Mouse (Mus musculus) hindbrain, embryonic 15.5 days (tissue): ENCODE results near the gene 2610021A01Rik. TPM values are rescaled to one million over a fixed set of nuclear protein-coding genes. Genes with fewer than 3 reads are reported as not detected.
"Not testable (repeated sequence)": the region's sequence is repeated elsewhere in the genome, so short reads cannot be mapped to it uniquely, and the experiment has no call there.

Source experiments
- ATAC-seq: fragments of 200-750 bp; cut with Nextera tagmentation; 2 replicates; pipeline ENCODE4 v1.8.0; 2017; ENCODE audit warnings: low read depth, moderate number of reproducible peaks, moderate TSS enrichment; ENCODE audit not compliant: low FRiP score
- H3K27ac ChIP-seq: fragments of 300-500 bp; sonication (generic); replicated peaks from 2 replicates; pipeline ENCODE4 v1.5.1; 2015; ENCODE audit warnings: mild to moderate bottlenecking, inconsistent platforms
- H3K27me3 ChIP-seq: fragments of 300-500 bp; sonication (generic); 2 replicates; pipeline ENCODE4 v1.6.1; 2015; ENCODE audit warnings: control low read depth, inconsistent platforms
- H3K36me3 ChIP-seq: fragments of 300-500 bp; sonication (generic); 2 replicates; pipeline ENCODE4 v1.6.1; 2015; ENCODE audit warnings: control low read depth, inconsistent platforms
- H3K4me1 ChIP-seq: fragments of 300-500 bp; sonication (generic); replicated peaks from 2 replicates; pipeline ENCODE4 v1.6.1; 2015; ENCODE audit warnings: control low read depth, inconsistent platforms
- H3K4me2 ChIP-seq: fragments of 300-500 bp; sonication (generic); 2 replicates; pipeline ENCODE4 v1.6.1; 2015; ENCODE audit warnings: moderate library complexity, mild to moderate bottlenecking, inconsistent platforms
- H3K4me3 ChIP-seq: fragments of 300-500 bp; sonication (generic); 2 replicates; pipeline ENCODE4 v1.5.1; 2015; ENCODE audit warnings: mild to moderate bottlenecking, inconsistent platforms
- H3K9ac ChIP-seq: fragments of 300-500 bp; sonication (generic); 2 replicates; pipeline ENCODE4 v1.6.1; 2015; ENCODE audit warnings: inconsistent platforms
- H3K9me3 ChIP-seq: fragments of 300-500 bp; sonication (generic); 2 replicates; pipeline ENCODE4 v1.6.1; 2016; ENCODE audit warnings: control low read depth, inconsistent platforms
- WGBS: fragments of 180-500 bp; shearing (Covaris S2); methylation state at CpG from one replicate; pipeline ENCODE4 v1.1.7; 2015; 5-methylcytosine and 5-hydroxymethylcytosine counted together
- polyA plus RNA-seq: library from polyadenylated mRNA; unstranded; fragments of >200 nt; fragmentation: Nextera tagmentation; extraction: Ambion mirVana; gene quantifications from 2 replicates; pipeline ENCODE4 v1.2.1, GENCODE M21; 2015

Gene 2610021A01Rik
- polyA plus RNA-seq, 1 experiment from 2014 or later, result 13.5 TPM

DNA sequence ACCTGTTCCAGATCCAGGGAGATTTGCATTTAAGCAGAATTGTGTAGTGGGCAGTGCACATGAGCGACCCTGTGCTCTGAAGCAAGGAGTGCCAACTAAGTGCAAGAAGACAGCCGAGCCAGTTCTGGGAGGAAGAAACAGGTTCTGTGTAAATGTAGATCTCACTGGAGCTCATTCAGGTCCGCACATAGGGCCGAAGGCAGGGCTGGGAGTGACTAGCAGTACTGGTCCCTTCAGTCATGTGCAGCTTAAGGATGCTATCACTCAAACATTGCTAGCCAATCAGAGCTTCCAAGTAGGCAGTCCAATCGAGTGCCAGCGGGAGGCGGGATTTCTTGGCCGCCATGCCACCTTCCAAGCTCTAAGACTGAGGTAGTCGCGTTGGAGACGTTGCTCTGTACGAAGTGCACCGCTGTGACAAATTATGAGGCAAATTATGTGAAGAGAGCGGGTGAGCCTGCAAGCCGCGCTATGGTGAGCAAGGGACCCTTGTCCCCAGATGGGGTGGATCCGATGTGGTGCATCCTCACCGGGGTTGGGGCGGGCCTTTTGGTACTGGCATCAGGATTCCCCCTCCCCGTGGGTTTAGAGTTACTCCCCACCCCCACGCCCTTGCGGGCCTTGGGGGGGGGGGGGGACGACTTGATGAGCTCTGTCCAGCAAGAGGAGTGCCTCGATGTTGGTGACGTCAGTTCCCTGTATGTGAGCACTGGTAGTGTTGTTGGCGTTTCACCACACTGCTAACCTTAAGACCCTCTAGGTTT, 34.4 kb downstream of the 2610021A01Rik start:
- Histone ChIP-seq H3K4me1 (peaks cover 13% of the 10 kb centered on the region), H3K4me3 (peak overlapping the region; percentile 82), H3K36me3 (peaks cover 38% of the 10 kb centered on the region), H3K9me3 (peaks cover 14% of the 10 kb centered on the region; the same call in 1 of the 2 replicates), H3K4me2 (peak overlapping the region; percentile 85), H3K9ac (peak overlapping the region; percentile 92), H3K27me3 (no peaks in the 10 kb centered on the region), H3K27ac (peak overlapping the region; percentile 97)
- WGBS, result under 1% methylated on average over 25 of the region's 26 CpGs
- peak; percentile 98 for ATAC-seq

DNA sequence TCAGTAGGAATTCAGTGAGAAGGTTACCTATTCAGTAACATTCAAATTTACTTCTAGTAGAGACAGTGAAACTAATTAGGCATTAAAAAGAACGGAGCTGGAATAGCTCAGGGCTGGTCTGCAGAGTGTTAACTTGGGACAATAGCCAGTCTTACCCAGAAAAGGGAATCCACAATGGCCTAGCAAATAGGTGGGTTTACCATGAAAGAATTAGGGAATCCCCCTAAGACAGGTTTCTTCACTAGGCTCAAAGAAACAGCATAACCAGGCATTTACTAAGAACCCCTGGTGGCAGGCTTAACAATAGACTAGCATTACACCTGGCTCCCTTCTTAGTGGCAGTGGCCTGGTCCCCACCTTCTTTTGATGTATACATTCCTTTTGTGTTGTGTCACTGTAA, 75.3 kb downstream of the 2610021A01Rik start:
- H3K27ac ChIP-seq, H3K9me3 ChIP-seq, ATAC-seq, H3K36me3 ChIP-seq, H3K4me2 ChIP-seq, H3K4me1 ChIP-seq, H3K27me3 ChIP-seq, H3K9ac ChIP-seq, H3K4me3 ChIP-seq: not testable (repeated sequence)
- WGBS, result 55% methylated on average over 1 of the region's 1 CpGs

Other genes with a start within 250 kb of the 2610021A01Rik start
- 9.6 and 9.9 TPM in 2 replicates for gene AI987944, start 205.9 kb upstream of the 2610021A01Rik start, polyA plus RNA-seq
- 0.52 and 0.62 TPM in 2 replicates for gene Vmn2r57, start 150.5 kb upstream of the 2610021A01Rik start, polyA plus RNA-seq
- gene Gm20449, start 99.8 kb upstream of the 2610021A01Rik start, polyA plus RNA-seq, result 0.10 and 0.26 TPM in 2 replicates
- 4.7 and 5.0 TPM in 2 replicates for gene AW146154, start 99.3 kb upstream of the 2610021A01Rik start, polyA plus RNA-seq
- gene Gm6871, start 25.6 kb upstream of the 2610021A01Rik start, polyA plus RNA-seq, result 0.19 TPM in 1 of 2 replicates, not detected in the other
- 20.8 and 22.0 TPM in 2 replicates for gene Zfp788, start 34.0 kb downstream of the 2610021A01Rik start, polyA plus RNA-seq